Mouse (Mus musculus) heart, embryonic 15.5 days (tissue): ENCODE data around the gene Anxa6. TPM values are rescaled to one million over a fixed set of nuclear protein-coding genes. Genes with fewer than 3 reads are reported as not detected.
"Not testable (repeated sequence)": the region's sequence is repeated elsewhere in the genome, so short reads cannot be mapped to it uniquely, and the experiment has no call there.

Source experiments
- ATAC-seq: fragments of 200-750 bp; cut with Nextera tagmentation; replicated peaks from 2 replicates; pipeline ENCODE4 v1.8.0; 2017; ENCODE audit warnings: low read depth, moderate TSS enrichment; ENCODE audit not compliant: insufficient number of reproducible peaks, insufficient read depth, low FRiP score
- H3K27ac ChIP-seq: fragments of 300-500 bp; sonication (generic); 2 replicates; pipeline ENCODE4 v1.5.1; 2015; ENCODE audit warnings: mild to moderate bottlenecking, inconsistent platforms
- H3K27me3 ChIP-seq: fragments of 300-500 bp; sonication (generic); 2 replicates; pipeline ENCODE4 v1.6.1; 2015; ENCODE audit warnings: inconsistent platforms
- H3K36me3 ChIP-seq: fragments of 300-500 bp; sonication (generic); 2 replicates; pipeline ENCODE4 v1.6.1; 2015; ENCODE audit warnings: mild to moderate bottlenecking, inconsistent platforms
- H3K4me1 ChIP-seq: fragments of 300-500 bp; sonication (generic); replicated peaks from 2 replicates; pipeline ENCODE4 v1.6.1; 2015; ENCODE audit warnings: inconsistent platforms
- H3K4me2 ChIP-seq: fragments of 300-500 bp; sonication (generic); 2 replicates; pipeline ENCODE4 v1.6.1; 2015; ENCODE audit warnings: inconsistent platforms, mild to moderate bottlenecking, moderate library complexity
- H3K4me3 ChIP-seq: fragments of 300-500 bp; sonication (generic); 2 replicates; pipeline ENCODE4 v1.5.1; 2015; ENCODE audit warnings: mild to moderate bottlenecking, inconsistent platforms
- H3K9ac ChIP-seq: fragments of 300-500 bp; sonication (generic); 2 replicates; pipeline ENCODE4 v1.6.1; 2015; ENCODE audit warnings: mild to moderate bottlenecking, inconsistent platforms
- H3K9me3 ChIP-seq: fragments of 300-500 bp; sonication (generic); replicated peaks from 2 replicates; pipeline ENCODE4 v1.6.1; 2016; ENCODE audit warnings: inconsistent platforms
- WGBS: fragments of 180-500 bp; shearing (Covaris S2); methylation state at CpG from one replicate; pipeline ENCODE4 v1.1.7; 2015; ENCODE audit warnings: mixed read lengths; 5-methylcytosine and 5-hydroxymethylcytosine counted together
- polyA plus RNA-seq: library from polyadenylated mRNA; unstranded; fragments of >200 nt; fragmentation: Nextera tagmentation; extraction: Ambion mirVana; gene quantifications from 2 replicates; pipeline ENCODE4 v1.2.1, GENCODE M21; 2015

The Anxa6 gene
- polyA plus RNA-seq, 1 experiment from 2014 or later: 315 TPM

DNA sequence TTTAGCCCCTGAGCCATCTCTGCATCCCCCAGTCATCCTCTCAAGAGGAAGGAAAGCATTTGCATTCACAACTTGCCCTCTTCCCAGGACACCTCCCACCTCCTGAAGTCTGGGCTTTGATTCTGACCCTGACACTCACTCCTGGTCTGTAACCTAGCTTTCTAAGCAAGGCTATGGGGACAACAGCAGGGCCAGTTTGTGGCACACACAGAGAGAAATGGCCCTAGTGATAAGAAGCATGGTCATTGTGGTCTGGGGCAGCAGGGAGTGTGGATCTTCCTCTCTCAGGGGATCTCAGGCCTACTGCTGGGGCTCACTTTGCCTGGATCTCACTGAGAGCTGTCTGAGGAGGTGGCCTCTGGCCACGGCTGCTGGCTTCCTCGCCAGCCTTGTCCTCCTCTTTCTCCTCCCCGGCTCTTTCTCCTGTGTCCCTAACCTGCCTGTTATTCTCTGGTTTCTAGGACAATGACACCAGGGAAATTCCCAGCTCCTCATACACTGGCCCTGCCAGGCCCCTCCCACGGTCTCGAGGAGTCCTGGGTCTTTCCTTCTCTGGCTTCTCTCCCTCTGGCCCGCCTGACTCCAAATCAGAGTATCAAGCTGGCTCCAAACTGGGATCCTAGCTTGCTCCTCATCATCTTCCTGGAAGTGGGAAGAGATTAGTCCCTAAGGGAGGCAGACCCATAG is 71.9 kb downstream of the Anxa6 start:
- Histone ChIP-seq H3K36me3 (no peaks in the 10 kb centered on the region), H3K9me3 (no peaks in the 10 kb centered on the region), H3K27me3 (no peaks in the 10 kb centered on the region), H3K27ac (peak overlapping the region; percentile 60; the same call in 1 of the 2 replicates), H3K4me1 (peaks cover 39% of the 10 kb centered on the region), H3K4me2 (peak overlapping the region; percentile 47), H3K9ac (peak overlapping the region; percentile 22; the same call in 1 of the 2 replicates), H3K4me3 (peak overlapping the region; percentile 30; the same call in 1 of the 2 replicates)
- WGBS: 63% methylated on average over 6 of the region's 6 CpGs
- ATAC-seq: no peak

DNA sequence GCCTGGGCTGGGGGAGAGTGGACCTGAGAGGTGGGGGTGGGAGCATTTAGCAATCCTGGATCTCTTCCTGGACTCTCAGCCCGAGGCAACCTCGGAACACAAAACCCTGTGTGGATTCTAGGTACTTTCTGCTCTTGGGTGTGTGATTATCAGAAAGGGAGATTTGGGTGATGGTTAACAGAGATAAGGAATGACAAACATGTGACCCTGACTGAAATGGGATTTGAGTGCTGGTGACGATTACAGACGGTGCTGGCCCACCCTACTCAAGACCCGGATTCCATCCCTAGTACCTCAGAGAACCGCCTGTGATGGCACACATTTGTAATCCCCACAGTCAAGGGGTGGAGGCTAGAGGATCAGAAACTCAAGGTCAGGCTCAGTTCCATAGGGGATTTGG is 73.0 kb downstream of the Anxa6 start:
- no peak overlapping the region for H3K27ac ChIP-seq
- H3K4me3 ChIP-seq: no peak overlapping the region
- H3K9ac ChIP-seq: no peak overlapping the region
- no peak overlapping the region for H3K4me2 ChIP-seq
- no peaks in the 10 kb centered on the region for H3K36me3 ChIP-seq
- H3K4me1 ChIP-seq: peaks cover 41% of the 10 kb centered on the region
- ATAC-seq: no peak
- no peaks in the 10 kb centered on the region for H3K27me3 ChIP-seq
- H3K9me3 ChIP-seq: no peaks in the 10 kb centered on the region
- 74% methylated on average over 6 of the region's 6 CpGs for WGBS

- Histone ChIP-seq H3K36me3 (no peaks in the 10 kb centered on the region), H3K27ac (peak overlapping the region; percentile 54), H3K4me3 (no peak overlapping the region), H3K27me3 (no peaks in the 10 kb centered on the region), H3K4me1 (peaks cover 53% of the 10 kb centered on the region), H3K4me2 (no peak overlapping the region), H3K9me3 (no peaks in the 10 kb centered on the region), H3K9ac (no peak overlapping the region)
- WGBS: 17% methylated on average over 3 of the region's 3 CpGs
- no peak for ATAC-seq
These were observed 74.6 kb downstream of the Anxa6 start for GRCm38 (mm10) chr11:54958571-54959073.

- H3K9me3 ChIP-seq, H3K4me3 ChIP-seq, H3K27ac ChIP-seq, H3K36me3 ChIP-seq, H3K4me2 ChIP-seq, H3K9ac ChIP-seq, ATAC-seq, H3K27me3 ChIP-seq: not testable (repeated sequence)
- peaks cover 53% of the 10 kb centered on the region for H3K4me1 ChIP-seq
- 93% methylated on average over 3 of the region's 3 CpGs for WGBS
These were observed 75.5 kb downstream of the Anxa6 start for GRCm38 (mm10) chr11:54957708-54958107.

DNA sequence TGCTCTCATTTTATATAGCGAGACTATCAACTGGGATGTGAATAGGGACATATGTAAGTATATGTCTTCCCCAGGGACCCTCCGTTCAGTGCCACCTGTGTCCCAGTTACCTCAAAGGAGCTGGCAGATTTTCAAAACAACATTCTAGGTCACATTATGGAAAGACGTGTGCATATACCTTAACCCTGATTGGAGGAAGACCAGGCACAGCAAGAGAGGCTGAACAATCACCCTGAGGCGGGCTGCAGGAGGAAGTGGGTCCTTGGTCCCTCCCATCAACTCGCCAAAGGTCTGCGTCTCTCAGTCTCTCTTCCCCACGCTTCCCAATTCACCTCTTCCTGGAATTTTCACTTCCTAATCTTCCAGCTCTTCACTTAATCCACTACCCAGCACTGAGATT is 76.3 kb downstream of the Anxa6 start:
- WGBS: 64% methylated on average over 7 of the region's 7 CpGs

DNA sequence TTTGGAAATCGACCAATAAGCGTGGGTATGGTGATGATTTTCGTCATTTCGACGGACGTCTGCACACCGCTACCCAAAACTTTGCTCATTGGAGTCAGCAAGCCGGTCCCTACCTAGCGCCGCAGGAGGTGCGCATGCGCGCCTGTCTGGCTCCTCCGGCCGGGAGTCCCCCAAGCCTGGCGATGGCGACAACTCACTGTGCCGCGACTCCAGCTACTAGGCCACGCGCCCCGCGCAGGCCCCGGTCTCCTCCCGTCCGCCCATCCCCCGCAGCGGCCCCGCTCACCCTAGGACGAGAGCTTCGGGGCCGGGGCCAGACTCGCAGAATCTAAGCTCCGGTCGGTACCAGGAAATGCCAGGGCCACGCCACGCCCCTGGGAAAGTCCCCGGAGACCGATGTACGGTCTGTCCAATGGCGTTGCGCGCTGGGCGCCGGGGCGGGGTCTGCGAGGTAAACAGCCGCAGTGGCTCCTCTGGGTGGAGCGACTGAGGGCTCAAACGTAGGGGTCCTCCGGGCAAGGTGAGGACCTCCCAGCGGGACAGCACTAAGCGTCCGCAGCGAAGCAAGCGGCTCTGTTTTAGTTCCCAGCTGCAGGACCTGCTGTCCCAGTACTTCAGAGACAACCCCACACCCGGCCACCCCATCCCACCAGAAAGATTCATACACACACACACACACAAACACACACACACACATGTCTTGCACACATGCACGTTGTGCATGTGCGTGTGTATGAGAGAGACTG is 77.3 kb downstream of the Anxa6 start:
- no peaks in the 10 kb centered on the region for H3K36me3 ChIP-seq
- H3K4me3 ChIP-seq: peak overlapping the region; percentile 74
- WGBS: under 1% methylated on average over 59 of the region's 59 CpGs
- peak; percentile 95 for ATAC-seq
- H3K4me1 ChIP-seq: peaks cover 50% of the 10 kb centered on the region
- H3K27me3 ChIP-seq: no peaks in the 10 kb centered on the region
- no peaks in the 10 kb centered on the region for H3K9me3 ChIP-seq
- H3K27ac ChIP-seq: peak overlapping the region; percentile 91
- peak overlapping the region; percentile 75 for H3K4me2 ChIP-seq
- H3K9ac ChIP-seq: peak overlapping the region; percentile 76

More for the DNA sequence above, 76.3 kb downstream of the Anxa6 start:
- H3K27me3 ChIP-seq: no peaks in the 10 kb centered on the region
- no peak for ATAC-seq
- no peak overlapping the region for H3K9ac ChIP-seq
- H3K36me3 ChIP-seq: no peaks in the 10 kb centered on the region
- no peak overlapping the region for H3K27ac ChIP-seq
- H3K4me2 ChIP-seq: no peak overlapping the region
- no peak overlapping the region for H3K4me3 ChIP-seq
- H3K9me3 ChIP-seq: no peaks in the 10 kb centered on the region
- H3K4me1 ChIP-seq: peaks cover 53% of the 10 kb centered on the region

GRCm38 (mm10) chr11:54955400-54955734 is 77.9 kb downstream of the Anxa6 start:
- Histone ChIP-seq H3K4me1 (peaks cover 55% of the 10 kb centered on the region), H3K4me3 (peak overlapping the region; percentile 74), H3K4me2 (peak overlapping the region; percentile 75), H3K27ac (peak overlapping the region; percentile 91), H3K9ac (peak overlapping the region; percentile 76)
- not testable (repeated sequence) for ATAC-seq, H3K36me3 ChIP-seq, H3K27me3 ChIP-seq, H3K9me3 ChIP-seq
- WGBS: 35% methylated on average over 10 of the region's 10 CpGs

GRCm38 (mm10) chr11:54954716-54955115 is 78.5 kb downstream of the Anxa6 start:
- H3K27ac ChIP-seq: no peak overlapping the region
- peak overlapping the region; percentile 75; the same call in 1 of the 2 replicates for H3K4me2 ChIP-seq
- no peak for ATAC-seq
- H3K27me3 ChIP-seq: no peaks in the 10 kb centered on the region
- no peaks in the 10 kb centered on the region for H3K36me3 ChIP-seq
- no peaks in the 10 kb centered on the region for H3K9me3 ChIP-seq
- H3K9ac ChIP-seq: 0 out of 2 replicates have a peak overlapping the region, but pooled peaks have one; percentile 76
- 78% methylated on average over 8 of the region's 8 CpGs for WGBS
- H3K4me3 ChIP-seq: no peak overlapping the region
- H3K4me1 ChIP-seq: peaks cover 55% of the 10 kb centered on the region

- Histone ChIP-seq H3K4me3 (no peak overlapping the region), H3K27me3 (no peaks in the 10 kb centered on the region), H3K36me3 (no peaks in the 10 kb centered on the region), H3K9me3 (no peaks in the 10 kb centered on the region), H3K4me1 (peaks cover 51% of the 10 kb centered on the region), H3K27ac (no peak overlapping the region), H3K9ac (no peak overlapping the region), H3K4me2 (no peak overlapping the region)
- ATAC-seq: no peak
- 54% methylated on average over 9 of the region's 9 CpGs for WGBS
These were observed 79.2 kb downstream of the Anxa6 start for GRCm38 (mm10) chr11:54953993-54954446.

GRCm38 (mm10) chr11:54952651-54953050 is 80.6 kb downstream of the Anxa6 start:
- peaks cover 50% of the 10 kb centered on the region for H3K4me1 ChIP-seq
- ATAC-seq: no peak
- no peak overlapping the region for H3K4me2 ChIP-seq
- no peaks in the 10 kb centered on the region for H3K36me3 ChIP-seq
- 47% methylated on average over 6 of the region's 6 CpGs for WGBS
- peak overlapping the region; percentile 19; the same call in 1 of the 2 replicates for H3K9ac ChIP-seq
- no peaks in the 10 kb centered on the region for H3K27me3 ChIP-seq
- no peak overlapping the region for H3K4me3 ChIP-seq
- no peaks in the 10 kb centered on the region for H3K9me3 ChIP-seq
- no peak overlapping the region for H3K27ac ChIP-seq

DNA sequence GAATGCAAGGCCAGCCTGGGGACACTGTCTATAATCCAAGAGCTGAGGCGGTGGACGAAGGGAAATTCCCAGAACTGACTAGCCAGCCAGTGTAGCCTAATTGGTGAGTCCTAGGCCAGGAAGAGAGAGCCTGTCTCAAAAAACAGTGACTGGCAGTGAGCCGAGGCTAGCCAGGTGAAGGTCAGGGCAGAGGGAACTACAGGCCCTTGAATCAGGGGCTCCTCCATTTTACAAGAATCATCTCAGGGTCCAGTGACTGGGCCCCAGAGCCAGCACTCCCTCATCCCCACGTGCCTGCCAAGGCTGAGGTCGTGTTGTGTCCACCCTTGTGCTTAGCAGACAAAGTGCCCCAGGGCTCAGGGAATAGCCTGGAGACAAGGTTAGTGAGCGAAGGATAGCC is 82.6 kb downstream of the Anxa6 start:
- no peaks in the 10 kb centered on the region for H3K9me3 ChIP-seq
- H3K4me3 ChIP-seq: no peak overlapping the region
- H3K4me2 ChIP-seq: no peak overlapping the region
- H3K27ac ChIP-seq: no peak overlapping the region
- H3K9ac ChIP-seq: no peak overlapping the region
- no peak for ATAC-seq
- peaks cover 5% of the 10 kb centered on the region; the same call in 1 of the 2 replicates for H3K36me3 ChIP-seq
- 72% methylated on average over 6 of the region's 6 CpGs for WGBS
- H3K27me3 ChIP-seq: no peaks in the 10 kb centered on the region
- H3K4me1 ChIP-seq: peaks cover 46% of the 10 kb centered on the region
